Mouse (Mus musculus) spleen, adult 2 months (tissue): ENCODE data around the gene Gm28845.

Experiments
- CTCF ChIP-seq: fragments of 200-500 bp; IDR thresholded peaks from 2 replicates; pipeline ENCODE4 v1.5.1; 2011; ENCODE audit warnings: mild to moderate bottlenecking, inconsistent platforms; ENCODE audit not compliant: insufficient read depth, insufficient read length, insufficient replicate concordance; ENCODE audit errors: extremely low read depth
- POLR2A ChIP-seq: fragments of 200-500 bp; IDR thresholded peaks from 2 replicates; pipeline ENCODE4 v1.6.1; 2011; ENCODE audit warnings: low read depth, low read length, inconsistent platforms

GRCm38 (mm10) chr1:65052140-65052539 is 67.2 kb downstream of the Gm28845 start:
- TF ChIP-seq CTCF (no peak), POLR2A (no peak)
